Comparison of ENCODE assay signal across 22 mouse cellular contexts in genomic region chr12:57897751-57898250, GRCm38 (mm10).
"Had no signal": no experiment of that assay in that cellular context is flagged by ENCODE, and none has a peak within 500 bp of the region (broad histone marks: within the 10 kb centered on the region; RNA-seq: fewer than 3 reads in every experiment).

No protein-coding gene starts in this region.

- ATAC-seq: midbrain, embryonic 15.5 days had no signal

- H3K9me3 ChIP-seq: kidney, embryonic 15.5 days; limb, embryonic 13.5 days; lung, embryonic 15.5 days; midbrain, embryonic 12.5 days; midbrain, embryonic 15.5 days; neural tube, embryonic 12.5 days; neural tube, embryonic 15.5 days; stomach, embryonic 15.5 days had no signal

- H3K4me1 ChIP-seq: kidney, embryonic 15.5 days; limb, embryonic 13.5 days; lung, embryonic 15.5 days; midbrain, embryonic 12.5 days; midbrain, embryonic 15.5 days; neural tube, embryonic 12.5 days; neural tube, embryonic 15.5 days; stomach, embryonic 15.5 days had no signal

- DNase-seq: kidney, adult 8-10 months; kidney, postnatal 10 days; kidney, postnatal 36 days; left cerebral cortex, postnatal 4 days; lung, adult 18-20 months; lung, postnatal 14 days; right cerebral cortex, adult 18-20 months; right cerebral cortex, postnatal 14 days; right cerebral cortex, postnatal 4 days; spleen, adult 18-20 months; thymus, postnatal 25 days had no signal

- H3K36me3 ChIP-seq: kidney, embryonic 15.5 days; limb, embryonic 13.5 days; lung, embryonic 15.5 days; midbrain, embryonic 12.5 days; midbrain, embryonic 15.5 days; neural tube, embryonic 12.5 days; neural tube, embryonic 15.5 days; stomach, embryonic 15.5 days had no signal

- H3K4me2 ChIP-seq: kidney, embryonic 15.5 days; limb, embryonic 13.5 days; liver, embryonic 11.5 days; lung, embryonic 15.5 days; midbrain, embryonic 12.5 days; midbrain, embryonic 15.5 days; neural tube, embryonic 12.5 days; neural tube, embryonic 15.5 days; stomach, embryonic 15.5 days had no signal

- H3K27me3 ChIP-seq: kidney, embryonic 15.5 days; limb, embryonic 13.5 days; lung, embryonic 15.5 days; midbrain, embryonic 12.5 days; midbrain, embryonic 15.5 days; neural tube, embryonic 12.5 days; neural tube, embryonic 15.5 days; stomach, embryonic 15.5 days had no signal

- H3K27ac ChIP-seq: kidney, embryonic 15.5 days; limb, embryonic 13.5 days; liver, embryonic 14.5 days; lung, embryonic 15.5 days; macrophage; midbrain, embryonic 12.5 days; midbrain, embryonic 15.5 days; neural tube, embryonic 12.5 days; neural tube, embryonic 15.5 days; stomach, embryonic 15.5 days had no signal

- H3K9ac ChIP-seq: kidney, embryonic 15.5 days; limb, embryonic 13.5 days; liver, embryonic 14.5 days; lung, embryonic 15.5 days; midbrain, embryonic 12.5 days; midbrain, embryonic 15.5 days; neural tube, embryonic 12.5 days; neural tube, embryonic 15.5 days; stomach, embryonic 15.5 days had no signal

- H3K4me3 ChIP-seq: kidney, embryonic 15.5 days; limb, embryonic 13.5 days; lung, embryonic 15.5 days; midbrain, embryonic 12.5 days; midbrain, embryonic 15.5 days; neural tube, embryonic 12.5 days; neural tube, embryonic 15.5 days; stomach, embryonic 15.5 days had no signal
